Mouse (Mus musculus) kidney, adult 9 months (tissue): Measurements from ENCODE around the gene March8.

ENCODE experiments used
- DNase-seq: peaks from one replicate; pipeline ENCODE4 v3.0.0; 2022

March8 gene

DNA sequence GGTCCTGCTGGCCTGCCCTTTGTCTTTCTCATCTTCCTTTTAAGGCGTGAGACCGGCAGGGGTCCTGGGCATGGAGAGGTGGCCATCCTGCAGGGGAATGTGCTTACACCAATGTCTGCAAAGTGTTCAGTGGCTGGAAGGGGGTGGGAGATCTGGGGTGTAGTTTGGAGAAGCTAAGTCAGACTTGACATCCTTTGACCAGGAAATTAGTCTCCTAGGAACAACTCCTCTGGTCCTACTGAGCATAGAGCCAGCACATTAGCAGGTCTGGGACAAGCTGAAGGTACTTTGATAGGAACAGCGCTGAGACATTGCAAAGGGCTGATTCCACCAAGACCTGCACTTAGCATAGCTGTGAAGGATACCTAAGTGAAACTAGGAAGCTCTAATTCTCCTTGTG lies 73.9 kb downstream of the March8 start:
- DNase-seq, result no peak

DNA sequence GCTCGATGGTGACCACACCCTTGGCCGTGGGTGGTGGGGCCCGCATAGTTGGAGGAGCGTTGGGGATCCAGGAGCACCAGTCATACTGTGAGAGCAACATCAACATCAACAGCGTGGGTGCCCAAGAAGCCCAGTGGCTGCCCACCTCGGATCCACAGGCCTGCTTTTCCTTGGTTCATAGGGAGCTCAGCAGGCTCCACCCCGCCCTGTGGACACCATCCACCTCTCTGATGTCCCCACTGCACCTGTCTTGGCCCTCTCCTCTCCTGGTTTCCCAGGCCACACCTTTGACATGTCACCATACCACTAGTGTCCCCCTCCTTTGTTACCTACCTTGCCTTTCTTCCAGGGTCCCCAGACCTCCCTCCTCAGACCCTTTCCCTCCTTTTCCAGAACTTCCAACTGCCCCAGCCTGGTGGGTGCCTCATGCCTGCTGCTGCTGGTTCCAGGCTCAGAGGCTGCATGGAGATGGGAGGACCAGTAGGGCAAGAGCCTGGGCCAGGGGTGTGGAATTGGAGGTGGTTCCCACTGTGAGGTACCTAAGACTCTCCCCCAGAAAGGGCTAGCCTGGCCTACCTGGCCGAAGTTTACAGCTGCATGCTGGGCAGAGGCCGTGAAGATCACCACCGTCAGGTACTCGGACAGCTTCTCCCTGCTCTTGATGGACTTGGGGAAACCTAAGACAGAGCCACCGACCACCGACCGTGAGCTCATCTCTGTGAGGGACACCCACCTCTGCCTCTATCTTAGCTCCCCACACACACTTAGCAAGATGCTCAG lies 74.9 kb downstream of the March8 start:
- DNase-seq, result no peak

DNA sequence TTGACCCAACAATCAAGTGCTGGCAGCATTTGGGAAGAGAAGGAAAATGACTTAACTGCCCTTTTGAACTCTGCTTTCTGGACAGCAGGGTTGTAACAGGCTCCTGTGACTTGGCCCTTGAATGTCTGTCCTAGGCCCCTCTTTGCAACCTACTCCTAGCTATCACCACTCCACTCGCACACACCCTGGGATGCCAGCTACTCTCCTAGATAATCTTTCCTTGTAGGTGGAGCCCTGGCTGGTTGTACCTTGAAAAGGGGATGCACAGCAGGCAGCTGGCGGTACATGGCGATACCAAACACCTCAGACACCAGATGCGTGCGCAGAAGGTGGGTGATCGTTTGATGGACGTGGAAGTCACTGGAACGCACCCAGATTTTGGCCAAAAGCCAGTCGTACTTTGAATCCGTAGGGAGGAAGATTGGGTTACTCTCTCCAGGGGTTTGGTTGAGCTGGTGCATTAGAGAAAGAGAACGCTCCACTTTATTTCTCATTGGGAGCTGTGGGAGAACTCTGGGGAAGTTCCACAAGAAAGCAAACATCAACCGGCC lies 77.4 kb downstream of the March8 start:
- peak; percentile 36 for DNase-seq

DNA sequence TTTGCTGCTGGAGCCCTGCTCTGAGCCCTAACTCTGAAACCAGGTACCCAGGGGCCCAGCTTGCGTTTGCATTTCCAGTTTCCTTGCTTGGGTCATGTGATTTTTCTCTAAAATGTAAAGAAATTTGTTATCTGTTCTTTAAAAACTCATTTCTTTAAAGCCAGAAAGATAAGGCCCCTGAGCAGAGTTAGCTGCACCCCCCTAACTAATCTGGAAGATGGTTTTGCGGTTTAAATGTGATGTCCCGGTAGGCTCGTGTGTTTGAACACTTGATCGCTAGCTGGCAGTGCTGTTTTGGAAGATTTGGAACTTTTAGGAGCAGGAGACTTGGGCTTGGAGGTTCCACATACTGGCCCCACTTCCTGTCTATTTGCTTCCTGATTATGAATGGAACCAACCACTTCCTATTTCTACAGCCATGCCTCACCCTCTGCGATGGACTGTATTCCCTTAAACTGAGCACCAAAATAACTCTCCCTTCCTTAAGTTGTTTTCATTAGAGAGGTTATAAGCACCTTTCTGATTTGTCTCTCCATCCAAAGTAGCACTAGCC lies 78.3 kb downstream of the March8 start:
- no peak for DNase-seq

DNA sequence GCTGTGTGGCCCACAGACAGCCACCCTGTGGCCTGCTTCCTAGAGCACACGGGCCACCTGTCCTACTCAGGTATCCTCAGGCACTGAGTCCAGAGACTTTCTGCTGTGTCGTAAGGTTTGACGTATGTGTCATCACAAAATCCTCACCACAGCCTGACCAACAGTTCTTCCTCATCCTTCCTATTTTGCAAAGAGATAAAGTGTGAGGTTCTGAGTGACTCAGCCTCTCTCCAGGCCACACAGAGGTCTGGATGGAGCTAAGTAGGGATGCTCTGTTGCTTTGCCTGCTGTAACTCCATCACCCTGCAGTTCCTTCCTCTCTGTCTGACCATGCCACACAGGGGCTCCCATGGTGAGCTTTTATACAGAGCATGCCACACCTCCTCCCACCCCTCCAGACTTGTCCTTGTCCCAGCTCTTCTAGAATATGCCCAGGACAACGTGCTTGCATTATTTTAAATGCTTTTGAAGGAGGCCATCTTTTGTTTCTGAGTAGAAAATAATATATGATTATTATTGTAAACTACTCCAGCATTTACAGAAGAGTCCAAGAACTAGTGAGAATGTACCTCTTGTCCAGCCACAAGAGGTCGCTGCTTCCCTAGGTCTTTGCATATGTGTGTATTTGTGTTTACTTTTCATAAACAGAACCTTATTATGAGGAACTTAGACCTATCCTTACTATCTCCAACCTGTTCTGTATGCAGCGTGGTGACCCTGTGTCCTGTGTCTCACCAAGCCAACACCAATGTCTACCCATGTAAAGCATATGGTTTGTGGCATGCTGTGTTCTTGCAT lies 79.9 kb downstream of the March8 start:
- no peak for DNase-seq

- no peak for DNase-seq
Measured at GRCm38 (mm10) chr6:116418487-116418886, 80.7 kb downstream of the March8 start.

DNA sequence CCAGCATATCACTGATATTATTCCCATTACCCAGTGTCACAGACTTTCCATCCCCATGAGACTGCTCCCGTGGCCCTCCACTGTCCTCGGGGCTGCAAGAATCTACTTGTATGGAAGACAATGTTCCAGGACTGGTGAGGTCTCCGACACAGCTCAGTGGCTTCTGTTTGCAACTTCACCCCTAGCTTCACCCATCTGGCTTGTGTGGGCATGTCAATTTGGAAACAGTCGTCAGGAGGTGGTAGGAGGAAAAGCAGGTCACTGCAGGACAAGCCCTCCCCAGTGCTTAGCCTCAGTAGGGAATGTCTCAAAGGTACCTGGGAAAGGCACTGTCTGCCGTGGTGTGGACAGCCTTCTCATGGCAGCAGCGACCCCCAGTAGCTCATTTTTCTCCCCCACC lies 81.9 kb downstream of the March8 start:
- no peak for DNase-seq

DNA sequence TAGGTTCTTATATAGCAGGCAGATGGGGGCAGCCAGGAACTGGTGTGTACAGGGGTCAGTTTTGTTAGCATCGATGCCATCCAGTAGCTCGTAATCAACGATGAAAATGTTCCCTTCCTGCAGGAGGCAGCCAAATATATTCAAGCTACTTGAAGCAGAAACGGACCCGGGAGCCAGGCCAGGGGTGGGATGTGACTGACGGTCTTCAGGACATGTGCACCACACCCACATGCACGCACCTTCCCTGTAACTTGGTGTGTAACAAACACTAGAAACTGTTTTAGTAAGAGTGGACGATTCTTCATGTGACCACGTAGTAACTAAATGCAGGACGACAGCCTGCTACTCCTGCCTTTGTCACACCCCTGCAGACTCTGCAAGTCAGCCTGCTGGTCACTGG lies 82.4 kb downstream of the March8 start:
- DNase-seq, result no peak

DNA sequence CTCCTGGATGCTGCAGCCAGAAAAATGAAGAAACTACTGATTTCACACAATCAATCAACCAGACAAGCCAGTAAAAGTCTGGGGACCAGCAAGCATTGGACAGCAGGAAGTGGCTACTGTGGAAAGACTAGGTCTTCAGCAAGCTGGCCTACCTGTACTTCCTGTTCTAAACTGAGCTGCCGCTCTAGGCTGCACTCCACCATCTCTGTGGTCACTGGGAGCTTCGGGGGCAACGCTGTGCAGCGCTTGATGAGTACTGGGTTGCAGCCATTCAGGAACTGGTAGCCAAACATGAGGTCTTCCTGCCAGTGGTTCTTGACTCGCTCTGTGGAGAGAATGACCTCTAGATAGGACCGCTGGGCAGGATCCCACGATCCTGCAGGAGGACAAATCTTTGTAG lies 85.2 kb downstream of the March8 start:
- no peak for DNase-seq

DNA sequence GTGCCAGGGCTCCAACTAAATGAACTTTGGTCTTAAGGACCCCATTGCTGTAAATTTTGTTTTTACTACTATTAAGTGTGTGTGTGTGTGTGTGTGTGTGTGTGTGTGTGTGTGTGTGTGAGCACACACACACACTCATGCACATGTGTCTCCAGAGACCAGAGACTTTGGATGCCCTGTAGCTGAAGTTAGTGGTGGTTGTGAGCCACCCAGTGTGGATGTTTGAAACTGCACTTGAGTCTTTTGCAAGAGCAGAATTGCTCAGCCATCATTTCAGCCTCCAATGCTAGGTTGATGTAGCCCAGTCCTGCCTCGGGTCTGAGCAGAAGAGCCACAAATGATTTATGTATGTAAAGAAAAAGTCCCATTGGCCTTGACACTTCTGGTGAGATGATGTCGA lies 85.8 kb downstream of the March8 start:
- peak; percentile 43 for DNase-seq

GRCm38 (mm10) chr6:116427552-116427951 lies 89.7 kb downstream of the March8 start:
- DNase-seq, result no peak

GRCm38 (mm10) chr6:116428282-116428681 lies 90.5 kb downstream of the March8 start:
- peak; percentile 17 for DNase-seq

GRCm38 (mm10) chr6:116438864-116439263 lies 101.0 kb downstream of the March8 start:
- no peak for DNase-seq

DNA sequence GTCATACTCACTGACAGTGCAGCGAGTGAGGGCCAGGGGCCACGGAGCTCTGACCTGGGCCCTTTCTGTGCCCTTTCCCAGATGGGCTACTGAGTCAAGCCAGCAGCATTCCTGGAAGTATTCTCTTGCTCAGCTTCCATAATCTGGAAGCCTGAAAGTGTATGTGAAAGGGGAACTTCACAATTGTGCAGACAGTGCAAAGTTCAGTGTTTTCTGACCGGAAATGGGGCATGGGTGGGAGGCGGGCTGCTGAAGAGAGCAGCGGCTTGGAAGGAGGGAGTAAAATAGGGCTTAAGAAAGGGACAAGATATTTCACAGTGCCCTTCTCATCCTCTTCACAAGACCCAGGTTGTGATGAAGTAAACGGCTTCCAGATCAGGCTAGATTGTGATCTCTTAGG lies 101.7 kb downstream of the March8 start:
- no peak for DNase-seq

GRCm38 (mm10) chr6:116440447-116440846 lies 102.6 kb downstream of the March8 start:
- DNase-seq, result no peak

DNA sequence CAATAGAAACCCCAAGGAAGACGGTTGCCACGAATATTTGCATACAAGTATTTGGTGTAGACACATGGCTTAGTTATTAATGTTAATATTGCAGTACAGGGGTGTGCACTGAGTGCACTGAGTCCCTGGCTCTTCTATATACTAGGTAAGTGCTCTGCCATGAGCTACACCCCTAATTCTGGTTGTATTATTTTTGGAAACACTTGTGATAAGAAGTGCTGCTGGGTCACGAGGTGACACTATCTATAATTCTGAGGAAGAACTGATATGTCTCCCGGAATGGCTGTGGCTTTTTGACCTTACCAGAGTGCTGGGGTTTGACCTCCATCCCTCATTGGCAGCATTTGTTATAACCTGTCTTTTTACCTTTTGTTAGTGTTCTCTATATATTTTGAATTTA lies 103.0 kb downstream of the March8 start:
- DNase-seq, result no peak

DNA sequence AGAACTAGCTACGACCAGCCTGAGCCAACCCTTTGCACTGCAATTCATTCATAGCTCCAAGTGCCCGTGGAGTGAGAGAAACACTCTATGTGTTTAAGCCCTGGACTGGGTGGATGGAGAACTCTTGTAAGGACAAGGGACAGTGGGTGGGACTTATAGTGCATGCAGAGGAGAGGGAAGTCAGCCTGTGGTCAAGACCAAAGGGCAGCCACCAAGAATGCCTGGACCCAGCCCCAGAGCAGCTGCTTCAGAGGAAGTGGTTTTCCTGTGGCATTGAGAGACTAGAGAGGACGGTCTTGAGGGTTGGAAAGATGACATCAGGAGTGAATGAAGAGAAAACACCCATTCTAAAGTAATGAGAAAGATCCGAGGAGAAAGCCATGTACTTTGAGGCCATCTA lies 118.0 kb downstream of the March8 start:
- DNase-seq, result peak; percentile 46

GRCm38 (mm10) chr6:116456482-116456881 lies 118.7 kb downstream of the March8 start:
- DNase-seq, result peak; percentile 13

DNA sequence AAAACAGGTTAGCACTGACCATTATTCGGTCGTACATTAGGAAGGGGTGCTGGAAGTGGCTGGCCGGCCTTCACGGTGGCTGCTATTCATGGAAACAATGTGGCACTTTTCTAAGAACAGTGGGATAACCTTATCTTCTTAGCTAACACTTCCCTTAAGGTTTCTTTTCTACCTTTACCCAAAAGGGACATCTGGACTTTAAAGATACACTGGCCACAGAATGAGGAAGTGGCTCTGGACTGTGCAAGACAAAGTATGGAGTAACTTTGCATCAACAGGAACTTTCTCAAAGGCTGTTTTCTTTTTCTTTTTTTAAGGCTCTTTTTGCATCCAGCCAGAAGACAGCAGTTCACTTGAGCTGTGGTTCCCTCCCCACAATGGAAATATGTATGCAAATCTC lies 120.9 kb downstream of the March8 start:
- DNase-seq, result no peak
